Mouse (Mus musculus): ENCODE results near the gene Abhd5. TPM values are rescaled to one million over a fixed set of nuclear protein-coding genes. Genes with fewer than 3 reads are reported as not detected.

The Abhd5 gene
- polyA plus RNA-seq, 3 experiments from 2014 or later, result 11.3 to 21.8 (median 13.0) TPM

DNA sequence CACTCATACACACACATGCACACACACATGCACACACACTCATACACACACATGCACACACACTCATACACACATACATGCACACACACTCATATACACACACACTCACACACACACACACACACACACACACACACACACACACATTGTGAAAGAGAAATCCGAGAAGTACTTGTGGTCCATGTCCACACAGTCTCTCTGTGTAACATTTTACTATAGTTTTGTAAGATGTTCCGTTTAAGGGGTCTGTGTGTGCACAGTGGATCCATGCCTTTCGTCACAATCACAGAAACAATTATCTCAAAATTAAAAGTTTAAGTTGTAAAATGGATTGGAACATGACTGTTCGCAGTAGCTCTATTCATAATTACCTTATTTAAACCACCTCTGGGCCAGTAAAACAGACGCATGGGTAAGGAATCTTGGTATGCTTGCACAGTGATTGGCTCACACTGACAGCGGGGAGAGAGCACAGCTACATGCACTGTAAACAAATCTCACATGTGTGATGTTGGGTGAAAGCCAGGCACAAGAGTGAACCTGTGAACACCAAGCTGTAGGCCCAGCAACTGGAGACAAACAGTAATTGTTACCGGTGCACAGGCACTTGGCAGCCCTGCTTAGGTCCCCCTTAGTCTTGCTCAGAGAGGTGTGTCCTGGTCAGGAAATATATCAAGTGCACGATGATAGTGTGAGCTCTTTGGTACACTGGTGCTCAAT lies 63.8 kb downstream of the Abhd5 start:
- ATAC-seq, result no peak

DNA sequence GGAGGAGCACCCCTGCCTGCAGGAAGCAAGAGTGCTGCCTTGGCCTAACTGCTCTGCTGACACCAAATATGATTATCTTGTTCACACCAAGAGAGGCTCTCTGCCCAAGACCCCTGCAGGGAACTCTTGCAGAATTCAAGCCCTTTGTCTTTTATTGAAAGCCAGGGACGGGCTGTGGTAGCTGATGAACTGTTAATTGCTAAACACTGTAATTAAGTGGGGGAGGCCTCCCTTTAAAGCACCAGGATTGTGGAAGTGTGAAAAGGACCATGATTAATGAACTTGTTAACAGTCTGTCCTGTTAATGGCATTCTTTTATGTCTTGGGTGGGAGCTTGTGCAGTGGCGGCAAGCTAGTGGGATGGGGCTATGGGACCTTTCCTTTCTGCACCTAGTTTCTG lies 65.2 kb downstream of the Abhd5 start:
- ATAC-seq, result no peak

DNA sequence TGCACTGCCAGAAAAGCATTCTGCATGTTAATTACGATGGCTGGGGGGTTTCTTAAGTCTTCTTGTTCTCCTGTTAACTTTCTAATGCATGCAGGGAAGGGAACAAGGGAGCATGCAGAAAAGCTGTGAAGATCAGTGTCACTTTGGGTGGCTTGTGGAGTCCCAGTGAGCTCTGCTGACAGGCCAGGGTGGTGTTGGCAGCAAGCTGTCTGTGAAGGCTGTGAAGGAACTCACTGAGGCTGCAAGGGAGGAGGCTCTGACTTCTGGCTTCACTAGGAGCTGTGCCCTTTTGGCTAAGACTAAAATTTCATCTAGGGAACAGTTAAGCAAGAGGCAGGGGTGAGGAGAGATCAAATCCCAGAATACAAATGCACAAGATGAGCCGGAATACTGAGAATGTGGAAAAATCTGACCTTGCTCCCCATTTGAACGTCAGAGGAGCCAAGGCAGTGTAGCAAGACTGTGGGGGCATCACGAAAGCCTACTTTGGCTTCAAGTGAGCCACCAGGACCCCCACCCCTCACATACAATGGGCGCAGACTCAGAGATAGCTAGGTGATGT lies 68.9 kb downstream of the Abhd5 start:
- ATAC-seq, result no peak

DNA sequence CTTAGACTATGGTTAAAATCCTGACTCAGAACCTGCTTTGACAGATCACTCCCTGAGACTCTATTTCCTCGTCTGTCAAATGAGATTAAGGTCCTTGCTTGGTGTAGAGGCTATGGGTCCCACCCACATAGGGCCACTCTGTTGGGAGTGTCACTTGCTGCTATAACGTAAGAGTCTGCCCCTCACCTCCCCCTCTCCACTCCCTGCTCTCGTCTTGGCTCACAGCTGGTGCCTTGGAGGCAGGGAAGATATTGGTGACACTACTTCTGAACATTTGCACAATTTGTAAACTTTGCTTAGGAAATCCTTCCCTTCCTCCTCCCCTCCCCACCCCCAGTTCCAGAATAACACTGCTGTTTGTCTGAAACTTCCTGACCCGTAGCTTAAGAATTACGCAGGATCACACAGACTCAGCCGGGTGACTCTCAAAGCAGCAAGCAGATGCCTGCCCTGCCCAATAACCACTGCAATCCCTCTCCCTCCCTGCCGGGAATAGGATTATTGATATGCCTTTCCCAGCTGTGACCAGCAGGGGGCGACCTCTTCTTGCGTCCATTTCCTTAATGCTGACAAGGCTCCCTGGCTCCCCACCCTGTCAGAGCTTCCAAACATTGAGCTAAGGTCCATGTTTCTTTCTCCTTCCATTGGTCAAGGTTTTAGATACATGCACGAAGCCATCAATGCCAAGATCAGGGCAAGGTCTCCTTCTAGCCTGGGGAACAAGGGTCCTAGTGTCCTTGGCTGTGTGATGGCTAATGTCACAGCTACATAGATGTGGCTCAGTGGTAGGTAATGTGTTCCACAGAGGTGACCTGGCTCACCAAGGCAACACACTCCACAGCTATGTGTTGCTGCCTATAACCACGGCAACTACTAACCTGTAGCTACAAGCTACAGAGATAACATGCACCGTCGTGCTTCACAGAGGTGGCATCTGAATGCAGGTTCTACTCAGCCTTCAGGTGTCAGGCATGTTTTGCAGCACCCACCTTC lies 69.7 kb downstream of the Abhd5 start:
- no peak for ATAC-seq

DNA sequence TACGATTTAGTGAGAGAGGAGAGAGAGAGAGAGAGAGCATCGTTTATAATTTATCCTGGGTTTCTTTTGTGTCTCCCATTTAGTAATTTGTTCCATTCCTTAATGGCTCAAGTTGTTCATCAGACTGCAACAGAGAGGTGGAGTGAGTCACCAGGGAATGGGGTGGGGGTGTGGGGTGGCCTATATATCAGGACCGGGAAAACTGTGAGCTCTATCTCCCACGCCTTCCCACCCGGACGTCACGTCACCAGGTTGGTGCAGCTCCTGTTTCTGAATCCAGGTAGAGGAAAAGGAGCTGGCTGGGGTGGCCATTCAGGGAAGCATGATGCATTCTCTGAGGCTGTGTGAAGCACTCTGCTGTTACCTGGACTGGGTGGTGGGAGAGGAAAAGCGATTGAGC lies 70.5 kb downstream of the Abhd5 start:
- no peak for ATAC-seq

DNA sequence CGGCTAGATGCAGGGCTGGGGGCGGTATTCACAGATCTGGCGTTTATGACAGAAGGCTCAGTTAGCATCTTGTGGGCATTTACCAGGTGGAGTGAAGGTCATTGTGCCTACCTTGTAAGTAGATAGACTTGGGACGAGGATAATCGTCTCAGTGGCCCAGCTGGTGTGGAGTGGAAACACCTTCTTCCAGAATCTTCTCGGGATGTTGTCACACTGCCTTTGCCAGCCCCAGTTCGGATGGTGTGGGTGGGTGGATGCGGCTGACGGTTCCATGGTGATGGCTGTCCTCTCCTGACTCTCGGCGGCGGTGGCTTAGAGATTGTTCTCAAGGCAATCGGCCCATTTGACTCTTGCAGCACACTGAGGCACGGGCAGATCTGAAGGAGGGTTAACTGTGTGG lies 71.3 kb downstream of the Abhd5 start:
- ATAC-seq, result no peak

DNA sequence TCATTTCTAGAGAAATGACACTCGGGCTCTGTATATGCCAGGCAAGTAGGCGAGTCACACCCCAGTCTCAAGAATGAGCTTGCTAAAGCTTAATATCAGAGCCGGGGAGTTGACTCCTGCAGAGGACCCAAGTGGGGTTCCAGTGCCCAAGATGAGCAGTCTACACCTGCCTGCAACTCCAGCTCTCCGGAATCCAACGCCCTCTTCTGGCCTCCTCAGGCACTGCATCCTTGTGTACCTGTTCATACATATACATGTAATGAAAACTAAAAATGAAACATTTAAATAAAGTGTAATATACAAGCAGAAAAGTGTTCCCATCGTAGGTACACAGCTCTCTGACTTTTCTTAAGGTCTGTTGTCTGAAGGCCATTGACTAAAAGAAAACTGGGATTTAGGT lies 71.7 kb downstream of the Abhd5 start:
- ATAC-seq, result no peak

DNA sequence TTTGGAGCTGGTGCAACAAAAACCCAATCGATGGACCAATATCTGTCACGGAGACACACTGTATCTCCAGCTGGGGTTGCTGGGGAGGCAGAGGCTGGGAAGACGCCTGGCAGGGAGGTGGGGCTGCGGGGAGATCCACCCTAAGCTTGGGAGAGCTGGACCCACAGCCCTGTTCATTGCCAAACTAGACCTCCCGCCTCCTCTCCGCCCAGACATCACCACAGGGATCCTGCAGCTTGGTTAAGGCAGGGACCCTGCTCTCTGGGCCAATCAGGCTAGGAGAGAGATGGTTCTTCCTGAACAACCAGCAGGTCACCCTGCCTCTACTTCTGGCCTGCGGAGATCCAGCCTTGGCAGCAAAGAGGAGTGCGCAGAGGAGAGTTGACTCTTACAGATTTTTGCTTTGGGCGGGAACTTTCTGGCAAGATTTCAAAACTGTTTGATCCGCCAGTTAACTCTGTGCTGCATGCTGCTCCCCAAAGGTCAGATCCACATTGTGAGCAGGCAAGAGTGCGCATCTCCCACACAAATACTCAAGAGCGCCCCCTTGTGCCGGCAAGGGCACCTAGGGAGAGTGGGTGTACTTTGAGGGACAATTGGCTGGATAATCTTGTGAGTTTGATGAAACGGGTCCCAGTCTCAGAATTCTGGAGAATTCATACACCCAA lies 73.7 kb downstream of the Abhd5 start:
- no peak for ATAC-seq

DNA sequence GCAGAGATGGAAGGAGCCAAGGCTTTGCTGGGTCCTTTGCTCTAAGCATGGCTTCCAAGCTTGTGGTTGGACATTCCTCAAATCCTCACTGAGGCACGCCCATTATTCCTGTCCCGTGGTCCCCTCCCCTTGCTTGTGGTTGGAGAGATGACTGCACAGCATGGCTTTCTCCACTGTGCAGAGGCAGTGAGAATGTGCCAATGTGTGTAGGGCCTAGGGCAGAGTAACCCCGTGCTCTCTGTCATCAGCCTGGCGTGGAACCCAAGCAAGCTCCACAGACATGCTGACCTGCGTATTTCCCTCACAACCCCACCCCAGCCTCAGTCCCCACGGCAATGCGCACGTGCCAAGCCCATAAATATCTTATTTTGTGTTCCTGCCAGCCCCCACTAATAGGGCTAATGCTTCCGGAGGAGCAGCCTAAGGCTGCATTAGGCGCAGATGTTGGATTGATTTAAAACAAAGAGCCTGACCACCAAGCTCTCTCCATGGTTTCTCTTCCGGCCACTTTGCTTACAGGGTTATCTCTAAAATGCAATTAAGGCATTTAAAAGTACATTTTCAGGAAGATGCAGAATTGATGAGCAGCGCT lies 77.7 kb downstream of the Abhd5 start:
- ATAC-seq, result no peak

DNA sequence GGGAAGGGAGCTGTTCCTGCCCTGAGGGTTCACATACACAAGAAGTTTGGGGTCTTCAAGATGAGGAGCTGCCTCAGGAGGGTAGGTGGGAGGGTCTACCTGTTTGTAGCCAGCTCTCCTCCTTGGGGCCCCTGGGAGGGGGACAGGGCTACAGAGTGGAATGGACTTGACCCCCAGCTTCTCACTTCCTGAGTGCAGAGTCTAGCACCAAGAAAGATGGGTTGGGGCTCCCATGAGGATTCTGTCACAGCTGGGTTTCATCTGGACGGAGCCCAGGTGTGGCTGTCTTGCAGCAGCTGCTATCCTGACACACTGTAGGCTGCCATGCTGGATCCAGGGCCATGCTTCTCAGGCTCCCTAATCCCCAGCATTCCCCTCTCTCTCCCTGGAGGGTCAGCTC lies 78.3 kb downstream of the Abhd5 start:
- no peak for ATAC-seq

Other genes starting within 250 kb of the Abhd5 start
- 10 to 100 TPM; 20.1 to 26.7 (median 25.2) TPM for gene Snrk, start 234.3 kb upstream of the Abhd5 start, polyA plus RNA-seq (2017; shearing (Covaris generic))
- 10 to 100 TPM; 13.5 to 24.3 (median 19.2) TPM for gene Ano10, start 57.2 kb upstream of the Abhd5 start, polyA plus RNA-seq (2017; shearing (Covaris generic))

All from inflammation-experienced regulatory T-cells, adult 6 months (primary cell).